Mouse (Mus musculus) 416B (cell line): ENCODE results near the gene Nup35.

Experiments
- DNase-seq: peaks from one replicate; pipeline ENCODE4 v3.0.0; 2011; ENCODE audit warnings: low read depth

The Nup35 gene

DNA sequence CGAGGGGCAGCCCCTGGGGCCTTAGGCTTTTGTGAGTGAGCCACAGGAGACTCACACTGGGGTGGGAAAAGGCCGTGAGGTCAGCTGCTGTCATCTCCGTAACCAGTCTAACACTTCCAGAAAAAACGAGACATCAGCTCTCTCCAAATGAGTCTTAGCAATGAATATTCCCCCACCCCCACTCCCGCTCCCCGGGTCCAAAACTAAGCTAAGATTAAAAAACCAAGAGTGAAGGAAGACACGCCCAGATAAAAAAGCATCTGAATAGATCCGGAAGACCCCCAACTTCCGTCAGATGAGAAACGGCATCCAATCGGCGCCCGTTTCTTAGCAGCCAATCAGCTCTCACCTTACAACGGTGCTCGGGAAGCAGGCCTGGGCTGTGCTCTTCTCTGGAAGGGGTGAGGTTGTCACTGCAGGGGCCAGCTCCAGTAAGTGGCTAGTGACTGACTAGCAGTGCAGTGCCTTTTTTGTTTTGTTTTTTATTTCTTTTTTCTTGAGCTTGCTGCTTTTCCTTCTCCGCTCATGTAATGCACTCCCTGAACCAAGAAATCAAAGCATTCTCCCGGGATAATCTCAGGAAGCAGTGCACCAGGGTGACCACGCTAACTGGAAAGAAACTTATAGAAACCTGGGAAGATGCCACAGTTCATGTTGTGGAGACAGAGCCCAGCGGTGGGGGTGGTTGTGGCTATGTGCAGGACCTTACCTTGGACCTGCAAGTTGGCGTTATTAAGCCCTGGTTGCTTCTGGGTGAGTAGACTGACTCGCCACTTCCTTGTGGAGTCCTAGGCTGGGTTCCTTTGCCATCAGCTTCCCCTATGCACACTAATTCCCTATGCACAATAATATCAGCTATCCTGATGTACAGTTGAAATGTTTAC, at the start of gene Nup35, which contains the start of gene Dusp19:
Nup35 (plus strand) TSS at position 383 of the 884 bp plus-strand sequence.
Dusp19 (plus strand) TSS at position 192 of the 884 bp plus-strand sequence.
- DNase-seq, result peak; percentile 98

DNA sequence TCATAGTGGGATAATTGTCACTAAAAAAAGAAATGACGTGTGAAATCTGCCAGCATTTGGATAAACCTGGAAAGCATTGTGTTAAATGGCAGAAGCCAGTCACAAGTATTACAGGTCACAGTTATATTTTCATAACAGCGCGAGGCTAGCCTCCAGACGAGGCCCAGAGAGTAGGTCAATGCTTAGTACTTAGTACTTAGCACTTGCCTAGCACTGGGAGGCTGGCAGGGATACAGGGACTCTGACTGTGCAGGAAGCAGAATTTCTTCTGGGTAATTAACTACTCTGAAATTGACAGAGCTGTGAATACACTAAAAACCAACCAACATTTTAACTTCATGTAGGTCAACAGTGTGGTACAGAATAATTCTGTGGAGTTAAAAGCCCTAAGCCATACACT, 49.6 kb upstream of the Nup35 start:
- DNase-seq, result no peak

DNA sequence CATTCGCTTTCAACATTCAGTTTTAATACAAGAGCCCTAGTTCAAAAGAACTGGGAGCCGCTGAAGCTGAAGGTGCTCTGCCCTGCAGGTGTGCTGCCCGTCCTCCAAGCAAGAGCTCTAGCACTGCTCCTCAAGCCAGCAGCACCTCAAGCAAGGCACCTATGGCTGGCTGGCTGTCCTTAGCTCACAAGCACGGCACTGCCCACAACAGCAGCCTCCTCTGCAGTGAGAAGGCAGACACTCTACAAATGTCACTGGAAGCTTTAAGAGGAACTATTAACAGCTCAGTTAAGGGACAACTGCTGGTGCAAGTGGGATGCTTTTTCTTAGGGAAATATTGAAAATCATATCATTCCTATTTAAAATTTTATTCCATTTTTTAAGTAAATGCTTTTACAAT, 46.4 kb upstream of the Nup35 start:
- no peak for DNase-seq

DNA sequence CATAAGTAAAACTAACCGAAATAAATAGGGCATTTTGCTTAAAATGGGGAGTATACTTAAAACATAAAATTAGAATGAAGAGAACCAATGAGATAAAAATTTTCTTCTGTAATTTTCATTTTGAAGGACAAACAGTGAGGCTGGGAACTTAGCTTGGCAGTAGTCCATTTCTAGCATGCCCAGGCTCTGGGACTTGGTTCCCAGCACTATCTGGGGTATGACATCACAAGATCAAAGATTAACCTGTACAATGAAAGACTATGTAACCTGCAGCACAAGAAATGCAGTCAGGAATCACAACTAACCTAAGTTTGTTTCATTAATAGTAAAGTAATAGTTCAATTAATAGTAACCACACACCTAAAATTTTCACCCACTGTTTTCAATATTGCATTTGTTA, 39.8 kb upstream of the Nup35 start:
- no peak for DNase-seq

DNA sequence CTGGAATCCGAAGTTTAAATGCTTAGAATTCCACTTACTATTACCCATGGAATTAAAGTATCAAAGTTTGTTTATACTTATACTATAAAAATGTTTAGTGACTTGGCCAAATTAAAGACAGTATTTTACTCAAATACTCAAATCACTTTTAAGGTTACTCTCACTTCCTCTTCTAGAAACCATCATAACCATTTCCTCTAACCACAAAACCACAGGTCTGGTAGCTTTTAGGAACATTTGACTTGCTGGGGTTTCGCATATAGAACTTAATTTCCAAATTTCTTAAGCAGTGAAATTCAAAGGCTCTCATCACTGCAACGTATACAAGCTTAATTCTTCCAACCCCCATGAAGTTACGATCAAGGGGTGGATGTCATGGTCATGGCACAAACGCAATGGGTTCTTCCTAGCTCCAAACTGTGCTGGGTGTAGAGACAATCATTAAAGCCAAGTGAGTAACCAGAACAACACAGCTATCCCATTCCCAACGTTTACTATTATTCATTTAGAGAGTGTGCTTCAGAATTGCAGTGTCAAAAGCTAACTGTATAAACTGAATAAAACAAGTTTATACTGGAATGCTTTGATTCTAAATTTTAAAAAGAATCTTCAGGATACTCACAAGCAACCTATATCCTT, 37.7 kb upstream of the Nup35 start:
- peak; percentile 82 for DNase-seq

DNA sequence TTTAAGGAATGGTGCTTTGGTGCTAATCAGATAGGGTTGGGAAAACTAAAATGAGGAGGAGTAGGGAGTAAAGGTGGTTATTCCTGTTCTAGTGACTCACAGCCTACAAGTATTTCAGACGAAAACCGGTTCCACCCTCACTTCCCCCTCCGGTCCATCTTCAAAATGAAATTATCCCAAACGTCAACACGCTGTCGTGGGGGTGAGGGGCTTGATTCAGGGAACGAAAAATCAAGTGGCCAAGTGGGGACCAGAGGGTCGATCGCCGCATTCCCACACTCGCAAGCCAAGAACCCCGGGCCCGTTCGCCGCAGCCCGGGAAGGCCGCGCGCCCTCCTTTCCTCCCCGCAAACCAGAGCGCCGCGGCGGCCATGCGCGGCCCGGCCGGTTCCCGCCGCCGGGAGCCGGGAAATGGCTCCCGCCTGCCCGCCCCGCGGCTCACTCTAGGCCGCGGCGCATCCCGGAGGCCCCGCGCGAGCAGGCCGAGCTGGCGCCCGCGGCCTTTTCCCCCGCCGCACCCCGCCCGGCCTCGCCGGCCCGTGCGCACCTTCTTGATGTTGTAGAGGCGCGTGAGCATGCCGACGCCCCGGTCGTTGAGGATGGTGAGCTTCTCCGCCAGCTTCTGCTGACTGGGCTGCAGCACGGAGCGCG, 36.6 kb upstream of the Nup35 start:
- DNase-seq, result peak; percentile 29

DNA sequence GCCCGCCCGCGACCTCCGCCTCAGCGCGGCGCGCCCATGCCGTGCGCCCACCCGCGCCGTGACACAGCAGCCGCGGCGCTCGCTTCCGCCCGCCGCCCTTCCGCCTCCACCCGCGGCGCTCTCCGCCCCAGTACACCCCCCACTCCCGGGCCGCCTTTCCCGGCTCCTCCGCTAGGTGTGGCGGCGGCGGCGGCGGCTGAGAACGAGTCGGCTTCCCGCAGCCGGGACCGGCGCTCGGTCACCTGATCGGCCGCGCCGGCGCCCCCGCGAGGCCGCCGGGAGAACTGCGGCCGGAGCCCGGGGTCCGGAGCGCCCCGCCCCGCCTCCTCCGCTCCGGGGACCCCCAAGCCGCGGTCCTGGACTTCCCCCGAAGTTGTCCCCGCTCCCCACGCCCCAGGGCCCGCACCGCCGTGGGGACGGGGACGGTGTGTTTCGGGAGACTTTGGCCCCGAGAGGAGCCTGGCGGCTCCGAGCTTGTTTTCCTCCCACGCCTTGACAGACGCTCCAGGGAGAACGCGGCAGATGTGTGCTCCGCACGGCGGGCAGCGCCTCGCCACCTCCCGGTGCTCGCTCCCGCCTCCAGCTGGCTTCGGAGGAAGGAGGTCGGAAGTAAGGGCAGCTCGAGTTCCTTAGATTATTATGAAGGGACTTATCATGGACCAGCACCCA, 35.9 kb upstream of the Nup35 start, which contains the start of gene Nckap1:
Nckap1 (minus strand) TSS at position 338 of the 669 bp plus-strand sequence.
- DNase-seq, result peak; percentile 62

DNA sequence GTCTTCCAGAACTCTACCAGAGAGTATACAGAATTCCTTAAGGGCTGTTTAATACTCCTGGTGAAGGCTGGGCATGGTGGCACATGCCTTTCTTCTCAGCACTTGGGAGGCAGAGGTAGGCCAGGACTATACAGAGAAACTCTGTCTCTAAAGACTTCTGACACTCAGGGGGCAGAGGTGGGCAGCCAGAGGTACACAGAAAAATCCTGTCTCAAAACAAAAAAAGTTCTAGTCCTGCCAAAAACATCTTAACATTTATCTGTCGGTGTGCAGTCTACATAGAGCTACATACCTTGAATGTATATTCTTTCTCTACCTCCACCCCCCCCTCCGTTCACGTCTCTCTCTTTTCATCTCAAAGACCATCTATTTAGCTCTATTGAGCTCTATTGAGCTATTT, 34.7 kb upstream of the Nup35 start:
- DNase-seq, result no peak

DNA sequence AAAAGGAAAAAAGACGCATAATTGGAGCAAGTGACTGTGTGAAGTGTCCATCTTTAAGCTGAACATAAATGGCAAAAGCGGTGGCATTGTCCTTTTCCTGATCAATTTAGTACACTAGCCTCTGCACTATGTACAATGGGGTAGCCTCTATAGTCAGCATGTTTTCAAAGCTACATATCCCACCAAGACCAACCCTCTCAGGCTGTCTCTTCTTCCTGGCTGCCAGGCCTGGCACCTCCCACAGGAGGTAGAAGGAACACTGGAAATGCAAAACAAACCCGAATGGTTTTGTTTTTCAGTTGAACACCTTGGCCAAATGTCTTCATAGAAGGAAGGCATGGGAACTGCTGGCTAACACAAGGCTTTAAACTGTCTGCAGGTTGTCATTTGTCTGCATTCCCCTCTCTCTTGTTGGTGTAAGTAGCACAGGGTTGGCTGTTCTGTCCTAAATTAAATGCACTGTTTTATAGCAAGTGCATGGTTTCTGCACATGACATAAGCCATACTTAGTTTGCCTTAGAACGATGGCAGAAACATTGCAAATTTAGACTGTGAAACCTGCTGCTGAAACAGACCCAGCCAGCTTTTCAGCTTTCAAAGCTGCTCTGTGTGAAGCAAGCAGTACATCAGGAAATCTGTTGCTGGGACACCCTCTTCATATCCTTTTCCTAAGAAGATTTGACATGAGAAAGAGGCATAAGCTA, 22.7 kb upstream of the Nup35 start:
- no peak for DNase-seq

DNA sequence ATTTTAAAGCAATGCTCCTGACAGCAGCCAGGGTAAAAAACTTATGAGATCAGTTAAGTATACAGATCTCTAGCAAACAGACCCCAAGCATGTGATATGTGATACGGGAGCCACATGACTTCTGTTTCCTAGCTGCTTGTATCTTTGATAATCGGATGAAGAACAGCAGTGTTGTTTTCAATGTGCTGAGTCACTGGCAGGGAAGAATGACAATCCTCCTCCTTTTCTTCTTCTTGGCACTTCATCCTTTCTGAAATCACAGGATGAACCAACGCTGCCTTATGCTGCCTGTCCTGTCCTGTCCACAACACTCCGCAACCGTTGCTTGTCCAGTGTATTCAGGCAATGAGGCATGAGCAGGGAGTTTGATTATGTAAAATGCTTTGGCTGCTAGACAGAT, 20.1 kb upstream of the Nup35 start:
- DNase-seq, result peak; percentile 28

DNA sequence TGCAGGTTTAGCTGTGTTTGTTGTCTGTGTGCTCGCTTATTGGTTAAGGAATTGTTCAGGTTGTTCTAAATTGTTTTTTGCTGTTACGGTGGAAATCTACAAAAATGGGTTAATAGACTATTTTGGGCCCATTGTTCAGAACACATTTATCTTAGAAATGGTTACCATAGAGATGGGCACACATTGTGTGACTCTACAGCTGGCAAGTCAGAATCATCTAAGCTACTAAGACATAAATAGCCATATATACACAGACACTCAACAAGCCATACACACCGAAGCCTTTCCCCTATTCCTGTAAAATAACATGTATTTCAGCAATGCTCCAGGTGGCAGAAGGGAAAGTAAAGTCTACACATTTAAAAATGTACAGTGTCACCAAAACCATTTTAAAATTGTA, 17.2 kb upstream of the Nup35 start:
- DNase-seq, result no peak

DNA sequence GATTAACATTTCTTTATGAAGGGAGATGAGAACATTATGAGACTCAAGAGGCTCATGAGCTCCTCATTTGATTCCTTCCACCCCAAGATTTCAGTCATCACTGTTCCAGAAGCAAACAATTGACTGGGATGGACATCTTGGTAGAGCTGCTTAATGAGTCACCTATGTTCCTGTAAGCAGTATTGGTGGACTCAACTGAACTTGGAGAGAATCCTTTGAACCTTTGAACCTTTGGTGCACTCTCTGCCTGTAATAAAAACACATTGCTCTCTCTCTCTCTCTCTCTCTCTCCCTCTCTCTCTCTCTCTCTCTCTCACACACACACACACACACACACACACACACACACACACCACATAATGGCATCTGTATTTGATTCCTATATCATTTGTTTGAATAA, 16.4 kb upstream of the Nup35 start:
- no peak for DNase-seq

DNA sequence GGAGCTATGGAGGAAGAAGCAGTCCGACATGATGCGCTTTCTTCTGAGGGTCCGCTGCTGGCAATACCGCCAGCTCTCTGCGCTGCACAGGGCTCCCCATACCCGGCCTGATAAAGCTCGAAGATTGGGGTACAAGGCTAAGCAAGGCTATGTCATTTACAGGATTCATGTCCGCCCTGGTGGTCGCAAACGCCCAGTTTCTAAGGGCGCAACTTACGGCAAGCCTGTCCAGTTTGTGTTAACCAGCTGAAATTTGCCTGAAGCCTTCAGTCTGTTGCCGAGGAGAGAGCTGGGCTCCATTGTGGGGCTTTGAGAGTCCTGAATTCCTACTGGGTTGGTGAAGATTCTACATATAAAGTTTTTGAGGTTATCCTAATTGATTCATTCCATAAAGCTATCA, 14.3 kb upstream of the Nup35 start:
- DNase-seq, result no peak

DNA sequence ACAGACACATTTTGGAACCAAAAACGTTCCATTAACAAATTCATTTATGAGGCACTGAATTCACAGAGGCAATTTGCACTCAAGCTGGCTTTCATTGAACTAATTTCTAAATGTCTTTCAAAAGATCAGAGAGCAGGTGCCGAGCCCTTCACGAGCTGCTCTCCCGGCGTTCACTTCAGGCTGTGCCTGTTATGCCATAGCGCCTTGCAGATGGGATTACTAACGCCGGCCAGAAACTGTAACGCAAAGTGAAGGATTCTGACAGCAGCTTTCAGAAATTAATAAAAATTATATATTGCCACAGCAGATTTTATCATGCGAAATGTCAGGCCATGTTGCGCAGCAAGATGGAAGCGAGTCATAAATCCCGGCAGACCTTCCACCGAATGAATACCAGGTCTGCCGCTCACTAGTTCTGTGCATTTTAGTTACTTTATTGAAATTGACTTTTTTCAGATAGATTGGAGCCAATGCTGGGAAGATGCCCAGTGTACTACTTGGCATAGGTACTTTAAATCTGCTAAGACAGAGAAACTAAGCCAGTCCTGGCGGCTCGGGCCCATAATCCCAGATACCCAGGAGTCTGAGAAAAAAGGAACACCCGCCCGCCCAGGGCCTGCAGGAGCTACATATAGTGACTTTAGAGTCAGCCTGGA, 13.1 kb upstream of the Nup35 start:
- no peak for DNase-seq

DNA sequence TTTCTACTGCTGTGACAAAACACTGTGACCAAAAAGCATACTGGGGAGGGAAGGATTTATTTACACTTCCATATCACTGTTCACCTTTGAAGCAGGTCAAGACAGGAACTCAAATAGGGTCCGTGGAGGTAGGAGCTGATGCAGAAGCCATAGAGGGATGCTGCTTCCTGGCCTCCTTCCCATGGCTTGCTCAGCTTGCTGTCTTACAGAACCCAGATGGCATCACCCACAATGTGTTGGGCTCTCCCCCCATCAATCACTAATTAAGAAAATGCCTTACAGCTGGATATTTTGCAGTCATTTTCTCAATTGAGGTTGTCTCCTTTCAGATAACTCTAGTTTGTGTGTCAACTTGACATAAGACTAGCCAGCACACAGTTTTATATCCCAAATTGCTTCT, 4.8 kb upstream of the Nup35 start:
- no peak for DNase-seq

DNA sequence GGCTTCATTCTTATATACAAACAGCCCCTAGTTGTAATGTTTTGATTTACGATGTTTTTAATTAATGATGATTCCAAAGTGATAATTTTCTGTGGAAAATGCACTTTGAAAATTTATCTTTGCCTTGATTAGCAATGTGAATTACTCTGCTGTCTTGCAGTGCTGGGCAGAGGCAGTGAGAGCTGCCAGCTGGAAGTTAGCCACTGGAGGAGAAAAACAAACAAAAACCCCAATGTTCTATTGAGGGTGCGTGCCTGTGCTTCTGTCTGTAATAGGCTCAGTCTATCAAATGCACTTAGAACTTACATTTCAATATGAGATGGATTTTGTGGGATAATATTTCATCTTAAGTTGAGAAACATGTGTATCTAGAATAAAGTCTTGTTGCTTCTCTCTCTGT, 4.2 kb upstream of the Nup35 start:
- no peak for DNase-seq

DNA sequence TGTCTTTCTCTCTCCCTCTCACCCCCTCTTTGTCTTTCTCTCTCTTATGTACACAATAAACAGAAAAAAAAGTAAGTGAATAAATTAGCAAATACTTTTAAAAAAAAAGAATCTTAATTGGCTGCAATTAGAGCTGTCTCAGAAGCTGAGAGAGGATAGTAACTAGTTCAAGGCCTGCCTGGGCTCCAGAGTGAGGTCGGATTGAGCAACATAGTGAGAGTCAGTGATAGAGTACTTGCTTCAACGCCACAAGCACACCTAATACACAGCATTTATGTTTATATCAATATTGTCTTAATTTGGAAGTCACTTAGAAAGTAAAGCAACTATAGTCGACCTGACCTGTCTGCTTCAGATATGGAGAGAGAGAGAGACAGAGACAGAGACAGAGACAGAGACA, 2.0 kb downstream of the Nup35 start:
- DNase-seq, result no peak

DNA sequence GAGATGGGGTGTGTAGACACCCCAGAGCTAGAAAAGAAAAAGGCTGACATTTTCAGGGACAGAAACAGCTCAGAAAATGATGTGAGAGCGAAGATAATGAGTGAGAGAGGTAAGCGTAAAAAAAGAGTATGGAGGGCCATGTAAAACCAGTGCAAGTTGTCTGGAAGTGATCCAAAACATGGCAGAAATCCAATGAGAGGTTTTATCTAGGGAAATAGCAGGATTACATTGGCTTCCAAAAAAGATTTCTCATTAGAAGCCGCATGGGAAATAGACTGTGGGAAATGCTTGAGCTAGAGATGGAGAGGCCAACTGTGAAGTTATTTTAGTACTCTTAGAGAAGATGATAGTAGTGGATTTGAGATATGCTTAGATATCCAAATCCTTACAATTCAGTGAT, 4.9 kb downstream of the Nup35 start:
- DNase-seq, result no peak

DNA sequence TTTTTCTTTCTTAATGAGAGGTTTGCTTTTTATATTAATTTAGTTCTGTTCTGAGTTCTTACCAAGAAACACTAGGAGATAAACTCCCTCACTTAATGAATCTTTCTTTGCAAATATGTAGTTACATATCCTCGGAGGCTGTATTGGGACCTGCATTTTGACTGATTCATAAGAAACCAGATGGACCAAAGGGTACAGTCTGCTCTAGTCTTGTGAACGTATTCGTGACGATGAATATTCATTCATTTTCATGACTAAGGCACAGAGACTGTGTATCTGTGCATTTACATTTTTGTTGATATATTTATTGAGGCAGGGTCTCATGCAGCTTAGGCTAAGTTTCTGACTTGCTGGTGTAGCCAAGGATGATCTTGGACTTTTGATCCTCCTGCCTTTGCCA, 7.5 kb downstream of the Nup35 start:
- no peak for DNase-seq

DNA sequence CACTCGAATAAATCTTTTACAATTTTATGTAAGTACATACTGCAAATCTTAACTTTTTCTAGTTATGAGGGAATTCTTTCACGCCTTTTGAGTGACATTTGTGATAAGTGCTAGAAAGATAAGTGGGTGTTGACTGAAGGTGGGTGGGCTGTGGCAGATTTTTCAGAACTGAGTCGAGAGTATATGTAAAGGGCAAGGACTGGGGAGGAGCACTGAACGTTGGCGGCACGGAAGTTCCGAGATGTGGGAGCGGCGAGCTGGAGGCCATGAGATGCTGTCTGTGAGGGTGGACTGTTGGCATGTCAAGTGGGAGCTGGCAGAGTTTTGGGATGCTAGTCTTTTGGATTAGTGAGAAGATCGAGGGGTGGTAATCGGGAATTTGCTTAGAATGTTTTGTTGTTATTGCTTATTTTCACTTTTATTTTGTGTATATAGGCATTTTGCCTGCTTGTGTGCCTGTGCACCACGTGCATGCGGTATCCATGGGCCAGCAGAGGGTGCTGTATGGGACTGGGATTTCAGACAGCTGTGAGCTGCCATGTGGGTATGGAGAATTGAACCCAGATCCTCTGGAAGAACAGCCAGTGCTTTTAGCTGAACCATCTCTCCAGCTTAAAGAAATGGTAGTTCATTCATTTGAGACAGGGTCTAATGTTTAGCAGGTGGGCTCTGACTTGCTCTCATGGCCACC, 15.4 kb downstream of the Nup35 start:
- DNase-seq, result no peak
